Comparison of ENCODE assay signal across 12 mouse cellular contexts in genomic region chr1:173733219-173733618, GRCm38 (mm10). TPM values are rescaled to one million over a fixed set of nuclear protein-coding genes. Genes with fewer than 3 reads are reported as not detected.
DNase-seq lines count a peak whose midpoint lies in the region; ATAC-seq and TF ChIP-seq lines count a peak whose summit lies in the region.
"Had no signal": no experiment of that assay in that cellular context is flagged by ENCODE, and none has a peak within 500 bp of the region (broad histone marks: within the 10 kb centered on the region; RNA-seq: fewer than 3 reads in every experiment).

No protein-coding gene starts in this region.

- 13% methylated on average over 7 of the region's 7 CpGs for WGBS in heart, embryonic 12.5 days
- 10% methylated on average over 7 of the region's 7 CpGs for WGBS in heart, postnatal 0 days
- 44% methylated on average over 7 of the region's 7 CpGs for WGBS in forebrain, embryonic 10.5 days

- no peak overlapping the region for H3K4me2 ChIP-seq in heart, embryonic 12.5 days
- H3K4me2 ChIP-seq in heart, postnatal 0 days (ENCODE audit: low read depth, low read length) = no peak overlapping the region
- H3K4me2 ChIP-seq: liver, embryonic 15.5 days had no signal

- DNase-seq in heart, postnatal 36 days = no peak
- DNase-seq in ovary, adult 18-20 months (ENCODE audit: low spot score) = peak; percentile 19
- DNase-seq in ovary, postnatal 10 days (ENCODE audit: low spot score) = no peak
- DNase-seq in heart, postnatal 0 days (ENCODE audit: low spot score) = peak; percentile 8
- DNase-seq in testis, postnatal 14 days (ENCODE audit: low spot score) = peak; percentile 26
- DNase-seq in B cell, adult 2 months = no peak
- no peak for DNase-seq in forebrain, embryonic 10.5 days (ENCODE audit: extremely low spot score, low spot score)
- DNase-seq: cerebellum, adult 11-12 months had no signal

- H3K27me3 ChIP-seq in heart, embryonic 12.5 days (replicated peaks) = no peaks in the 10 kb centered on the region
- H3K27me3 ChIP-seq in heart, postnatal 0 days (ENCODE audit: control insufficient read depth, insufficient read depth, low read length) = no peaks in the 10 kb centered on the region
- no peaks in the 10 kb centered on the region for H3K27me3 ChIP-seq in forebrain, embryonic 10.5 days (ENCODE audit: poor library complexity, severe bottlenecking)
- H3K27me3 ChIP-seq: liver, embryonic 15.5 days; megakaryocyte, embryonic 14.5 days had no signal

- H3K27ac ChIP-seq in heart, embryonic 12.5 days (ENCODE audit: poor library complexity, severe bottlenecking) = no peak overlapping the region
- no peak overlapping the region for H3K27ac ChIP-seq in heart, postnatal 0 days (ENCODE audit: low read depth)
- H3K27ac ChIP-seq in forebrain, embryonic 10.5 days = no peak overlapping the region
- H3K27ac ChIP-seq: liver, embryonic 15.5 days had no signal

- no peak overlapping the region for H3K4me3 ChIP-seq in heart, embryonic 12.5 days
- no peak overlapping the region for H3K4me3 ChIP-seq in heart, postnatal 0 days (ENCODE audit: low read depth, low read length)
- H3K4me3 ChIP-seq in forebrain, embryonic 10.5 days = no peak overlapping the region
- H3K4me3 ChIP-seq: liver, embryonic 15.5 days; megakaryocyte, embryonic 14.5 days had no signal

- peak; percentile 61; the same call in 1 of the 2 replicates for ATAC-seq in heart, embryonic 12.5 days (ENCODE audit: insufficient number of reproducible peaks, low FRiP score)
- no peak for ATAC-seq in heart, postnatal 0 days (ENCODE audit: insufficient read depth, low read depth)

- H3K4me1 ChIP-seq in heart, embryonic 12.5 days (replicated peaks) = no peaks in the 10 kb centered on the region
- no peaks in the 10 kb centered on the region for H3K4me1 ChIP-seq in heart, postnatal 0 days (ENCODE audit: control insufficient read depth, insufficient read depth)
- H3K4me1 ChIP-seq in forebrain, embryonic 10.5 days = no peaks in the 10 kb centered on the region
- H3K4me1 ChIP-seq: liver, embryonic 15.5 days; megakaryocyte, embryonic 14.5 days had no signal

- H3K9me3 ChIP-seq in heart, embryonic 12.5 days (replicated peaks) = no peaks in the 10 kb centered on the region
- H3K9me3 ChIP-seq in heart, postnatal 0 days (replicated peaks; ENCODE audit: control insufficient read depth, low read length) = no peaks in the 10 kb centered on the region
- no peaks in the 10 kb centered on the region for H3K9me3 ChIP-seq in forebrain, embryonic 10.5 days
- H3K9me3 ChIP-seq: liver, embryonic 15.5 days; megakaryocyte, embryonic 14.5 days had no signal

- TF ChIP-seq CTCF in heart, postnatal 0 days (IDR thresholded peaks at IDR 0.05; ENCODE audit: low read depth) = no peak

- TF ChIP-seq EP300 in heart, postnatal 0 days (IDR thresholded peaks at IDR 0.05; ENCODE audit: low read depth) = no peak

- H3K36me3 ChIP-seq in heart, embryonic 12.5 days = no peaks in the 10 kb centered on the region
- no peaks in the 10 kb centered on the region for H3K36me3 ChIP-seq in heart, postnatal 0 days (replicated peaks; ENCODE audit: control insufficient read depth, insufficient read depth, low read length)
- no peaks in the 10 kb centered on the region for H3K36me3 ChIP-seq in forebrain, embryonic 10.5 days (replicated peaks)
- H3K36me3 ChIP-seq: liver, embryonic 15.5 days had no signal

- intact Hi-C loops in heart, postnatal 36 days (cut with DNase I) = no loop called here

- H3K9ac ChIP-seq in heart, embryonic 12.5 days = no peak overlapping the region
- no peak overlapping the region for H3K9ac ChIP-seq in heart, postnatal 0 days (replicated peaks; ENCODE audit: low read depth, low read length)
- H3K9ac ChIP-seq: liver, embryonic 15.5 days had no signal

RNA-seq across cellular contexts. Expression of gene Ifi207, which starts 8.3 kb away (rescaled TPM):
- 0.15 and 0.30 TPM in 2 replicates for polyA plus RNA-seq in heart, embryonic 12.5 days (2016; fragmentation: Nextera tagmentation; extraction: Ambion mirVana)
- 1 to 10 TPM; 4.0 to 5.1 TPM for total RNA-seq in heart, postnatal 36 days (2021)
- 0.27 and 1.1 TPM in 2 replicates for total RNA-seq in heart, postnatal 0 days (2014; rRNA removed; ENCODE audit: low replicate concordance)
- polyA plus RNA-seq in heart, postnatal 0 days (2015; fragmentation: Nextera tagmentation; extraction: Ambion mirVana) = 0.66 and 0.67 TPM in 2 replicates
- 0.06 and 0.14 TPM in 2 replicates for polyA plus RNA-seq in forebrain, embryonic 10.5 days (2016; fragmentation: Nextera tagmentation; extraction: Ambion mirVana)

RNA-seq across cellular contexts. Expression of gene Ifi204, which starts 33.5 kb away (rescaled TPM):
- 0.37 and 0.81 TPM in 2 replicates for polyA plus RNA-seq in heart, embryonic 12.5 days (2016; fragmentation: Nextera tagmentation; extraction: Ambion mirVana)
- total RNA-seq in heart, postnatal 36 days (2021) = 1 to 10 TPM; 2.1 to 4.4 TPM
- total RNA-seq in heart, postnatal 0 days (2014; rRNA removed; ENCODE audit: low replicate concordance) = 1.9 and 2.7 TPM in 2 replicates
- polyA plus RNA-seq in heart, postnatal 0 days (2015; fragmentation: Nextera tagmentation; extraction: Ambion mirVana) = 1.8 and 2.1 TPM in 2 replicates
- 0.30 and 0.37 TPM in 2 replicates for polyA plus RNA-seq in forebrain, embryonic 10.5 days (2016; fragmentation: Nextera tagmentation; extraction: Ambion mirVana)

RNA-seq across cellular contexts. Expression of gene Ifi208, which starts 59.7 kb away (rescaled TPM):
- polyA plus RNA-seq in heart, embryonic 12.5 days (2016; fragmentation: Nextera tagmentation; extraction: Ambion mirVana) = 0.06 TPM in 2 replicates
- total RNA-seq in heart, postnatal 36 days (2021) = under 1 TPM; 0.43 to 0.44 TPM
- not detected in 2 replicates for total RNA-seq in heart, postnatal 0 days (2014; rRNA removed; ENCODE audit: low replicate concordance)
- not detected in 2 replicates for polyA plus RNA-seq in heart, postnatal 0 days (2015; fragmentation: Nextera tagmentation; extraction: Ambion mirVana)
- polyA plus RNA-seq in forebrain, embryonic 10.5 days (2016; fragmentation: Nextera tagmentation; extraction: Ambion mirVana) = not detected in 2 replicates
- polyA plus RNA-seq: hindbrain, embryonic 11.5 days; liver, embryonic 15.5 days had no signal

Comparison
In these comparisons a context has a peak if more than half of its experiments do, and no peak if none do; other contexts are left out.
1. DNase-seq: peak in ovary, adult 18-20 months (single experiment), heart, postnatal 0 days (single experiment) and testis, postnatal 14 days (single experiment); none in heart, postnatal 36 days (0 of 2), ovary, postnatal 10 days (single experiment), B cell, adult 2 months (0 of 2) and forebrain, embryonic 10.5 days (single experiment).